Mouse (Mus musculus) right cerebral cortex, postnatal 14 days (tissue): Measurements from ENCODE around the gene Capn15.

Experiments used
- DNase-seq: peaks from one replicate; pipeline ENCODE4 v3.0.0; 2022

The Capn15 gene

DNA sequence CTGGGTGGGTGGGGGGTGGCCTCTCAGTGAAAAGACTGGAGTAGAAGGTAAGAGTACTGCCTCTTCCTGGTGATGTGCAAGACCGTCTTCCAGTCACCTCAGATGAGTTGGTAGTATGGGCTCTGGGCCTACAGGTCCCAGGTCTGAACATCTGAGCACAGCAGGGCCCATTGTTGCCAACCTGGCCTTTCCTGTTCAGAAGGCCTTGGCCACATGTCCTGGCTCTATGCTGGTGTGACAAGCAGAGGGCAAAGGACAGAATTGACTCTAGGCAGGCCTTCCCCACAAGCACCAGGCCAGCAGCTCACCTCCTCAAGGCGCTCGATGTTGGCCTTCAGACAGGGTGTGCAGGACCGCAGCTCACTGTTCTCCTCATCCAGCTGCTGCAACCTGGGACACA is 6.7 kb upstream of the Capn15 start:
- DNase-seq = no peak

DNA sequence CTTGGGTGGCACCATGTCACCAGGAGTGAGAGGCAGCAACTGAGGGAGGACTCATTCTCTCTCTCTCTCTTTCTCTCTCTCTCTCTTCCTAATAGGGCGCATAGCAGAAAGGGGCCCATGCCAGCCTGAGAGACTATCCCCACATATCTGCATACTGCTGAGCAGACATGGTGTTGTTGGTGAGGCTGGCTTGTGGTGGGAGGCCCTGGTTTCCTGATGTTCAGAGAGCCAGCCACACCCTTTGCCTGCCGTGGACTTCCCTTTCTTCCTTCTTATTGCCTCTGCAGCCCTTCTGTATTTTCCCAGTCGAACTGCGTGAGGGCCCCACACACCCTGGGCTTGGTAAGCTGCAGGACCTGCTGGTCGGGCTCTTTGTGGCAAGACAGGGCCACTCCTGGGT is 4.7 kb upstream of the Capn15 start:
- DNase-seq = no peak

DNA sequence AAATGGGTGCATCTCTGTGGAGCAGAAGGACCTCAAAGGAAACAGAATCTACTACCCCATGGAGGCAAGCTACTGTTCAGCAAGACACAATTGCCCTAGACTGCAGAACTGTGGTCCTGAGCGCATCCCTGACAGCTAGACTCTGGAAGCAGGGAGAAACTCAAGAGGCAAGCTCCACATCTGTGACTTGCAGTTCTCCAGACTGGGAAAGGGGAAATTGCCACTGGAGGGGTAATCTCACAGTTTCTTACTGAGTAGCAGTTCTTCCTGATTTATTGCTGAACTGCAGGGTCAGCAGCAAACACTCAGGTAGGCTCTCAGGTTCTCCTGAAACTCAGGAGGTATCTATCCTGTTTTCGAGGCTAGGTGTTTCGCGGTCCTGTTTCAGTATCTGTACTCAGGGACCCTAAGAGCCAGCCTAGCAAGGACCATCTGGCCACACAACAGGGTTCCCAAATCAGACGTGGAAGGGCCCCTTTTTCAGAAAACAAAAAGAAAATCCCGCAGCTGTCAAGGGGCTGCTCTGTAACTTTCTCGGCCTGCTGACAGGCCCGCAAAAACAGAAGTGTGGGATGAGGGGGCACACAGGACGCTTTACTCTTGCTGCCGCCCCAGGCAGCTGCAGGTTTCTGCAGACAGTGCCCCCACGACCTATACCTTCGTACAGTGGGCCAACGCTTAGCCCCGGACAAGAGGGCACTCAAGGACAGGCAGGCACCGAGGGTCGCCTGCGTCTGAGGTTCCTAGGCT is 865 bp downstream of the Capn15 start:
- DNase-seq = no peak

DNA sequence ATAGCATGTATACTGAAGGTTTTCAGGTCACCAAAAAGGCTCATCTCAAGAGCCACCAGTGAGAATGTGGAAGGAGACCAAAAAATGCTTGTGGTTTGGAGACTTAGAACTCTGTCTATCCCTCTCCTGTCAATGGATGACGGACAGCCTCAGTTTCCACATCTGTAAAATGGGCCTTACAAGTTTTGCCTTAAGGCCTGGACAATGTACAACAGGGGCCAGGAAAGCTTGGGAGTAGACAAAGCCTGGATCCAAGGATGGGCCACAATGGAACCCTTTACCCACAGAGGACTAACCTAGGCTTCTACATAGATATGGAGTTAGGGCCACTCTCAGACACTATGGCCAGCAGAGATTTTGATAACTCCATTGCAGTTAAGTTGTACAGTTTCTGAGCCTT is 1.5 kb downstream of the Capn15 start:
- DNase-seq = no peak

DNA sequence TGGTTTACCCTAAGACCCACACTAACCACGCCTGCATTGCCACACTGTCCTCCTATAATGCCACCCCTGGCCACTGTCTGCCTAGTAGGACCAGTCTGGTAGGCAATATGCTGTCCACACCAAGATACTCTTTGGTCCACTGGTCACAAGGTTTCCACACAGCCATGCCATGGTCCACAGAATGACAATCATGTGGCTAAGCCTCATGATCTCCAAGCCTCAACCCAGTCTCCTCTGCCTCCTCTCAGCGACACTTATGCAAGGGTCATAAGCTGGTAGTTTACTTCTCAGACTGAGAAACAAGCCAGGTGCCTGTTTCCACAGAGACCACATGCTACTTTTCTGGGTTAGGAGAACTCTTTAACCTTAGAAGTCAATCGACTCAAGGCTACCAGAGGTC is 2.7 kb downstream of the Capn15 start:
- no peak for DNase-seq

DNA sequence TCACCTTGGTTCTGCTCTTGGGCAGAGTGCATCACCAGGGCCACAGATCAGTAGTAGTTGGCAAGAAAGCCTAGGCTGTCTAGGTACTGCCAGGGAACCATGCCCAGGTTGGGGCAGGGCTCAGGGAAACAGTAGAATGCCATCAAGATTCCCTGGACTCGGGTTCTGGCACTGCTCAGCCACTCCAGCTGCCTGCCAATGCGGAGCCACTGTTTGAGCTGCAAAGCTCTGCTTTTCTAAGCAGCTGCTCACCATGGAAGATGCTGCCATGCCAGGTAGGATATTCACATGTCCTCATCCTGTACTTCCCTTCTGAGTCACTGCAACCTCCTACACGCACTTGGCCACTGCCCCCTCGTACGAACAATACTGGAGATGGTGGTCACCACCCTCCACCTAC is 4.7 kb downstream of the Capn15 start:
- no peak for DNase-seq

DNA sequence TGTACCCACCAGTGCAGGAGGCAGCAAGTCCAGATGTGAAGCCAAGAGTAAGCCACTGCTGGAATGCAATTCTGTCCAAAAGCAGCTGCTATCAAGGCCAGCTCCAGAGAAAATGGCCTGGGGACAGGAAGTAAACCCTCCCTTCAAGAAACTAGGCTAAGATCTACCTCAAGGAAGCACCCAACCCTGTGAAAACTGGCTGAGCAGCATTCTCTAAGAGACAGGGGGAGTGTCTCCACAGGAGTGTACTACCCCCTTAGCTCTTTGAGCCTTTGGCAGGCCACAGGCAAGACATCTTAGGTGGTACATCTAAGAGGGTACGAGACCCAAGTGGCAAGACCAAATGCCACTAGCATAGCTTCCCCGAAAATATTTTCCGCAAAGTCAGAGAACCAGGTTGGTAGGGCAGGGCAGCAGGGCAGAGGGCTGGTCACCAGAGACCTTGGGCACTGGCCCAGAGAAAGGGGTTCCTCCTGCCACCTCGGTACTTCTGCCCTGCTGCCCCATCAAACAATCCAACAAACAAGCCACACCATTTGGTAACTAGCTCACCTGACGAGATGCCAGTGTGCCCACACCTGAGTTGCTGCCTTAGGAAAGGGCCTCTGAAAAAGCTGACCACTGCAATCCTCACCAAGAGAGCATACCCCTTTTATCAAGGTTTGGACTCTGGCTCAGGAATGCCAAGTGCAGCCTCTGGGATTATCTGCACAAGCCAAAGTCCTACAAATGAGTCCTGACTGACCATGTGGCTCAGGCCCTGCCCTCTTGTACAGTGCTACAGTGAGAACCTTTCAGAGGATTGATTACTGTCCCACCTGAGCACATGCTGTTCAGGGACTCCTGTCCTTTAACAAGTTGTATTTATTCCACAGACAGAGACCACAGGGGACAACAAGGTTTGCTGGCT is 5.5 kb downstream of the Capn15 start:
- no peak for DNase-seq

DNA sequence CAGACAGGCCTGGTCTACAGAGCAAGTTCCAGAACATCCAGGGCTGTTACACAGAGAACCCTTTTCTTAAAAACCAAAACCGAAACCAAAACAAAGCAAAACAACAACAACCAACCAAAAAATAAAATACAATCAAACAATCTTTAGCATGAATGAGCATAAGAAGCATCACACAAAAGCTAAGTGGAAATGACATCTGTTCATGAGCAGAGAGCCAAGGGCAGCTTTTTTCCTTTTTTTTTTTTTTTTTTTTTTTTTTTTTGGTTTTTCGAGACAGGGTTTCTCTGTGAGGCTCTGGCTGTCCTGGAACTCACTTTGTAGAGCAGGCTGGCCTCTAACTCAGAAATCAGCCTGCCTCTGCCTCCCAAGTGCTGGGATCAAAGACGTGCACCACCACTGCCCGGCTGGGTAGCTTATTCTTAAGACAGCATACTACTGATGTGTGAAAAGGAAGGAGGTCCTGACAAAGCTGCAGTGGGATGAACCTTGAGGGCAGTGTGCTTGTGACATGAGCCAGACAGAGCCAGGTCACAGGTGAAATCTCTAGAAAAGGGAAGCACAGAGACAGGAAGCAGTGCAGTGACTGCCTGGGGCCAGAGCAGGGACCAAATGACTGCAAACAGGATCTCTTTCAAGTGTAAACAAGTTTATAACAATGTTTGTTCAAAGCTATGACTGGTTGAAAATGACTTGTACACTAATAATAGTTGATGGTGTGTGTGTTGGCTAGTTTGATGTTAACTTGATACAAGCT is 14.5 kb downstream of the Capn15 start:
- DNase-seq = no peak

DNA sequence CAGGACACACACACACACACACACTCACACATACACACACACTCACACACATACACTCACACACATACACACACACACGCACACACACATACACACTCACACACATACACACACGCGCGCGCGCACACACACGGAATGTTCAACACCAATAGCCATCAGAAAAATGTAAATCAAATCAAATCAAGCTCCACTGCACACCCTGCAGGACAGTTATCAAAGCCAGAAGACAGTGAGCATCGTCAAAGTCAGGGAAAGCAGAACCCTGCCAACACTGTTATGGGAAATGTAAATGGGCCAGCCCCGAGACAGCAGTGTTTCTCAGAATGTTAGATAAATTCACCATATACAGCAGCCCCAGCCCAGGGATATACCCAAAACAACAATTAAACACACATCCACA is 15.1 kb downstream of the Capn15 start:
- no peak for DNase-seq

DNA sequence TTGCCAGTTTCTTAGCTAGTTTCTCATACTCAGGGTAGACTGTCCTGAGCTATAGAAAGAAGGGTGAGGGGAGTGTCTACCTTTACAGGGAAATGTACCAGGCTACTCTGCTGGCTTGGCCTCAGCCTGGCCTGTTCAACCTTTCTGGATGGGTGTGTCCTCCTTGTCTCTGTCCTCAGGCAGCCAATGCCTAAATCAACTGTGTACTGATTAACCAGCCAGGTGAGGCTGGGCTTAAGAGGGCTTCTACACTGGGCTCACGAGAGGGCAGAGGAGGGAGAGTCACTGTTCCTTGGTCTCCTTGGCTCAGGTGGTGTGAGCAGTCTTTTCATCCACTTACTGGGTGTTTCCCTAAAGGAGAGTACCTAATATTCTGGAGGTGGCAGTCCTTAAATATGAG is 17.4 kb downstream of the Capn15 start:
- DNase-seq = no peak

DNA sequence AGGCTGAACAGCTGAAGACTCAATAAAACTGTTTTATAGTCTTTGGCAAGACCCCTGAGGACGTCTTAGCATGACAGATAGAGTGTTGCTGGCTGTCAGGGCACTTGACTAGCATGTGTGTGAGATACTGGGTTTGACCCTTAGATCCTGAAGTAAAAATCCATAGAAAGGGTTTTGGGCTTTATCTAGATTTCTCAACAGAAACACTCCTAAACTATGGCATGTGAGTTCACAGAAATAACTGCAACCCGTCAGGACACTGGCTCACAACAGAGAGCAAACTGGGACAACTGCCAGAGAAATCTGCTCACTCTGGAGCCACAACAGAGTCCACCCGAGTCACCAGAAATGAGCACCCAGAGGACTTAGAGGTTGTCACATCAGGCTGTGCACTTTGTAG is 17.9 kb downstream of the Capn15 start:
- DNase-seq = no peak

DNA sequence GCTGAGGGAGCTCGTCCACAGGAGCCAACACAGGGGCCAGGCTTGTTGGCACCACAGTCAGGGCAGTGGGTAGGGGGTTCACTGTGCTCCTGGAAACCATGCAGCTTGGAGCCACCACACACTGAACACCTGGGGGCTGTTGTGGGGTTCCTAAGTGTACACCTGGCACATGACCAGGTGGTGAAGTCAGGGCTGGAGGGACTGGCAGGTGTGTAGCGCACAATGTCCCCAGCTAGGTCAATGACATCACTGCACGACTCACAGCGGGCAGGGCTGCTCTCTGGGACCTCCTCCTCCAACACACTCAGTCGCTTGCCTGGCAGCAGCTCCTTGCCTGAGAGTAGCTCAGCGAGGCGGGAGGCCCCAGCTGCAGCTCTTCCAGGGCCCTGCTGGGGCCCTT is 21.3 kb downstream of the Capn15 start:
- DNase-seq = no peak

DNA sequence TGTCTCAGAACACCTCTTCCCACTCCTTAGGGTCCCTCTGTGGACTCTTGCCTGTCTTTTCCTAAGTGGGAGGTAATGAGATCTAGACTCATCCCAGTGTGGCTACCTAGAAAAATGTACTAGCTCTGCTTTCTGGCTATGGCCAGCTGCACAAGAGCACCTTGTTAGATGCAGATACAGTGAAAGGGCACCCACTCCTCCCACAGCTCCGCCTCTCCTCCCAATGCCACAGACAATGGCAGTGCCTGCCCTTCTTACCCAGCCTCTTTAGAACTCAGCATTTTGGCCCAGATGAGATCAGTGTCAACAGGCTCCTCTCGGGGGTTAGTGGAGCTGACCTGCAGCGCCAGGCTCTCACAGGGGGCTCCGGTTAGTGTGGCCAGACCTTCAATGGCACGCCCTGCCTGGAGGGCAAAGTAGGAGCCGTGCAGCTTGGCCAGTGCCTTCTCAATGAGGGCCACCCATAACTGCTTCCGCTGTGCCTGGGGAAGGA is 23.1 kb downstream of the Capn15 start:
- no peak for DNase-seq

DNA sequence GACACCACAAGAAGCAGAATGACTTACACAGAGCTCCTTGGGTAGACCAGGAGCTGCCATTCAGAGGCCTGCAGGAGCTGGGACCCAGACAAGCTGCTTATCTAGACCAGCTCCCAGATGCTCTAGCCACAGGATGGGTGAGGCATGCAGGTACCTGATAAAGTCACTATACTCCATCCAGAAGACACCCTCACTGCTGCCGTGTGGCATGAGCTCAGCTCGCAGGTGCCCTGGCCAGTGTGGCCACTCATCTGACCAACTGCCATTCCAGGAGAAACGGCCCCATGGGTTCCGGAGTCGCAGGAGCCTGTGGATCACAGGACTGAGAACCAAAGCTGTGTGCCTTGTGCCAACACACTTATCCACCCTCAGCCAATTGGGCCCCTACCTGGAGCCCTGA is 24.0 kb downstream of the Capn15 start:
- no peak for DNase-seq

DNA sequence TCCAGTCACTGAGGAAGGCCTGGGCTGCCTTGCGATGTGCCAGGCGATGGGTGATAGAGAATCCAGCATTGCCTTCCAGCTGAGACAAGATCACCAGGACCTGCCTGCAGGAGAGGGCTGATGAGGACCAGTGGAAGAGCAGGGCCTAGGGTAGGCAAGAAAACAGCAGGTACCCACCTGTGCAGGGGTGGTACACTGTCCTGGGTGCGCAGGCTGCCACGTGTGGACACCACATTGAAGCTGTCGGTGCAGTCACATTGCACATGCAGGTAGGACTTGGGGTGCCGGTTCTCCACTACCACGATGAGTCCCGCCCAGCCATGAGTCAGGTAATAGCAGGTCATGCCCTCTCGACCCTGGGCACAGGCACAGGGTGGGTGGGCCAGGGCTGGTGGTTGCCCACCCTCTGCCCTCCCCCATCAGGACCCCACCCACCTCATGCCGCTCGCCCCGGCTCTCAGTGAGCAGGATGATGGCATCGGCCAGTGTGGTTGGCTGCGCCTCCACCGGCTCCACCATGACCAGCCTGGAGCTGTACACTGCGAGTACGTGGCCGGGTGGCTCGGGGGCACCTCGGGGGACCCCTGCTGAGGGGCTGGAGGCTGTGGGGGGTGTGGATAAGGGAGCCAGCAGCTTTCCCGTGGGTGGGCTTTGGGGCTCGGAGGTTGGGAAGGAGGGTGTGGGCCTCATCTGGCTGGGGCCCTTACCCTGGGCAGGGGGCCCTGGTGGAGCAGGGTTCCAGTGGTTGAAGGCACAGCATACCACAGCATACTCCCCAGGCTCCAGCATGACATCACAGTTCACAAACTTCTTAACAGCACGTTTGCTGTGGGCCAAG is 25.7 kb downstream of the Capn15 start:
- DNase-seq = no peak

DNA sequence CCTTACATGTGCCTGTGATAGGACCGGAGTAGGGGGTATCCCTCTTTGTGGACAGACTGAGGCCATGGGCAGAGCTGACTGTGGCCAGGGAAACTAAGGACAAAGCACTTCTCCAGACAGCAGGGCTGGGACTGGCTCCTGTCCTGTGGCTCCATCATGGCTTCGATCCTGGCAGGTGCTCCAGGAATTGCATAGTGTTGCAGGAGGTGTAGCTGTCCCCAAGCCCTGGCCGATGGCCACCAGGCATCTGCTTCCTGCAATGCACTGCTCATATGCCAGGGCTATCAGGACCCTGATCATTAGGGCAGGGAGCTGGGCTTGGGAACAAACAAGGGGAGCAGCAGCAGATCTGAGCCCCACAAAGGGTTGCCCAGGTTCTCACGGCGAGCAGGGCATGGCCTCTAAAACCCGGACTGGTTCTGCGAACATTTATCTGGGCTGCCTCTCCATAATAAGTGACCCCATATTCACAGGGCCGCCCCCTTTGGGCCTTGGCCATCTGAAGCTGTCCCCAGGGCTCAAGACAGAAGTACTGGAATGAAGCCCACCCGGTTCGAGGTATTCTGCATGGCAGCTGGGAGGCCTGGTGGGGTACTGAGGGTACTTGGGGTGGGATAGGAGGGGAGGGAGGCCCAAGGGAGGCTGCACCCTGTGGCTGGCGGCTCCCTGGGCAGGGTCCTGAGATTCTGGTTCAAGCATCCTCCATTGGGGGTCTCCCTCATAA is 26.7 kb downstream of the Capn15 start:
- no peak for DNase-seq

DNA sequence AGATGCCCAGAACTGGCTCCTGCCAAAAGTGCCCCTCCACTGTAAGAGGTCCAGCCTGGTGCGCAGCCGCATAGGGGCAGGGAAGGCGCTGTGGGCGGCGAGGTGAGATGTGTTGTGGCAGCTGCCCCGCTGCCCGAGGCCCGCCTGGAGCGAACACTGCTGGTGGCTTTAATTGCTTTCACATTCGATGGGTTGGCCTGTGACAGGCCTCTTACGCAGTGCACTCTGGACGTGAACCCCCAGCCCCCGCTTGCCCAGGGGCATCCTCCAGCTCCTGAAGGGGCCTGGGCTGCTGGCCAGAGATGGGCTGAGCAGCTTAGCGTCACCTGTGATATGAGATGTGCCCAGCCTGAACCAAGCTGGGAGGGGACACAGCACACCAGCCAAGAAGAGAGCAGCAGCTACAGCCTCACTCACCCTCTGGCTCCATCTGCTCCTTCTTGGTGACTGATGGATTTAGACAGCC is 28.0 kb downstream of the Capn15 start:
- no peak for DNase-seq

DNA sequence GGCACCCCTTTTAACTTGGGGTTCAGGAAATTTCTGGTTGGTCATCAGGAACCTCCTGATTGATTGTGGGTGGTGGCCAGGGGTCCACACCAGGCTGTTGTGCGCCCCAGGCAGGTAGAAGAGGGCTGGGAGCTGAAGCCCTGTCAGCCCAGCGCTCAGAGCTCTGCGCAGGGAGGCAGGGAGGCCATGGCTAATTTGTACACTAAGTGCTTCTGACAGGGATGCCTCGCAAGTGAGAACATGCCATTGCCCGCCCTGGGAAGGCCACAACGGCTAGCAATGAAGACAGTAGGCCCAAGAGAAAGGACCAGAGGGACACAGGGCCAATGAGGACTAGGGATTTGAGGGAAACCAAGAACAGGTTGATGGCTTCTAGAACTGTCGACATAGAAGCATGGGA is 29.0 kb downstream of the Capn15 start:
- no peak for DNase-seq

DNA sequence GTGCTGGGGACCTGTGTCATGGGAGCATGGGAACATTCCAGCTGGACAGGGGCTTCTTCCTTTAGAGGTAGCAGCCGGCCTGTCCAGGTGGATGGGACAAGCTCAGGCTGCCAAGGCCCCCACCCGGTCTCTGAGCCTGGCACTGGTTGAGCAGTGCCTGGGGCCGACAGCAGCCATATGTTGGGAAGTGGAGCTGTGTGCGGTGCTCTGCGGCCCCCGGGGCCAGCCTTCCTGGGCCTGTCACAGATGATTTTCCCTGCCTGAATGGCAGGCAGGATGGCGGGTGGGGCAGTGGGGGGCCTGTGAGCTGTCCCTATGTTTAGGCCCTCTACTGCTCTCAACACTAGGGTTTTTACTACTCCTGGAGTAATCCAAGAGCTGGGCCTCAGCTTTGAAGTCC is 29.4 kb downstream of the Capn15 start:
- DNase-seq = no peak

DNA sequence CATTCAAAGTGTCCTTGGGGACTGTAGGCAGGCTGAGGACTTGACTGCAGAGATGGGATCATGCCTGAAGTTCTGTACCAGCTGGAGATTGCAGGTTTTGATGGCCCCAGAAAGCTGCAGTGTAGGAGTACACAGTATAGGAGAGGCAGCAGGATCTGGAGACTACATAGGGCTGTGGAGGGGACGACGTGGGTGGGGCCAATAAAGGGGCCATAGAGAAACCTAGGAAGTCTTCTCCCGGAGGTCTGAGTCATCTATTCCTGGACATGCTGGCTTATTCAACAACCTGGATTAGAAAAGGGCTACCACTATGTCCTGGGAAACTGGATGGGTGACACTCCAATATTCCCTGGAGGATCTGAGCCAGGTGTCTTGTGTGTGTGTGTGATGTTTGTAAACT is 29.9 kb downstream of the Capn15 start:
- no peak for DNase-seq

DNA sequence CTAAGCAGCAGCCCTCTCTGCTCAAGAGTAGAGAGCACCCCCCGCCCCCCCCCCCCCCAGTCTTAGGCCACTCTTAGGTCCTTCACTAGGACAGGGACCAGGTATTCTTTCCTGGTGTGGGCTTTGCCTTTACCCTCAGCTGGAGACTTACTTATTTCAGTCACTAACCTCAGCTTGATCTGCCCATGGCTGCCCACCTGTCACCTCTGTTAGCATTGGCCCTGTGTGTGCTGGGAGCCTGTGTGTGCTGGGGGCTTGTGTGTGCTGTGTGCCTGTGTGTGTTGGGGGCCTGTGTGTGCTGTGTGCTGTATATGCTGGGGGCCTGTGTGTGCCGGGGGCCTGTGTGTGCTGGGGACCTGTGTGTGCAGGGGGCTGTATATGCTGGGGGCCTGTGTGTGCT is 30.9 kb downstream of the Capn15 start:
- DNase-seq = no peak

DNA sequence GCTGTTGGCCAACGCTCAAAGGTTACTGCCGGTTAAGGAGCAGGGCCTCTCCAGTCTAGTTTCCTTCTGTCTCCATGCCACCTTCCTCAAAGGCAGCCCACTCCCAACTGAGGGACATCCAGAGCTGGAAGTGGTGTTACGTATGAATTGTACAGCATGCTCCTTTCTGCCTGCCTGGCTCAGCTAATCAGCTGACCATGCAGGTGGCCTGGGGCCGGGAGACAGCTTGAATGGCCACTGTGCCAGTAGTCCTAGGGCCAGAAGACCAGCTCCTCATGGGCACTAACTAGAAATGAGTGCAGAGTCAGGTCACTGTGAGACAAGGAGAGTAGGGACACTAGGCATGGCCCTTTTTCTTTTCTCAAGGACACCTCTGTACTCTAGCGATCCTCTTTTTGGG is 32.4 kb downstream of the Capn15 start:
- no peak for DNase-seq
